Mouse (Mus musculus) v-Abl transformed pro-B cells (cell line): ENCODE data around the gene Max.

Experiments
- in situ Hi-C, 2 experiments: fragments of 400-800 bp; cut with MboI; formaldehyde crosslinking; loops; one replicate each; pipeline ENCODE4 v1.15.1; 2025; ENCODE audit not compliant: unreplicated experiment in 2 of 2

Gene Max

DNA sequence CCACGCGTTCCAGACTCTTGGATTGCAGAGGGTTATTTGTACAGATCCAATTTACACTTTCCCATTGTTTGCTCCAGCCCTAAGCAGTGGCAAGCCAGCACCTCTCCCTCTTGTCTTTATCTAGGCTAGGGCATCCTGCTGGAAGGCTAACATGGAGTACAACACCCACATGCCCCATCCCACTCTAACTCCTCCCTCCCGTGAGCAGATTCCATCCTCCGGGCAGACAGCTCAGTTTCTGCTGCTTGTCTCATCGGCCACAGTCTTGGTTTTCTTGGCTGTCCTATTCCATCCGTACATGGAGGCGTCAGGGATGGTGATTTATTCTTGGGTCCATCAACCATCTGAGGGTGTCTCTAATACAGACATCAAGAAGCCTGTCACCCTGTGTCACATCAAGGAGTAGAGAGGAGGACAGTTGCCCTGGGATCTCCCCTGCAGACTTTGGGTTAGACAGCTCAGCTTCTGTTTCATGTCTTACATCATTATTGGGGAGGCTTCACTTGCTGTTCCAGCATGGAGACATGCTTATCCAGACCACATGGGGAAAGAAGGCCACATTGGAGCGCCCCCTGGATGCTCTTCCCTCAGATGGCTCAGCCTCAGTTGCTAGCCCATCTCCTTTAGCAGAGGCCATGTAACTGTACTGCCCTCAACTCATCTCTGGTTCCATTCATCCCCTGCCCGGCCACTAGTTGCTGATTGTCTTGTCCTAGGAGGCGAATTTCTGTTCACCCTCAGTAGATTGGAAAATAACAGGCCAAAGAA lies 67.0 kb downstream of the Max start:
- in situ Hi-C loops, result no loop called here

DNA sequence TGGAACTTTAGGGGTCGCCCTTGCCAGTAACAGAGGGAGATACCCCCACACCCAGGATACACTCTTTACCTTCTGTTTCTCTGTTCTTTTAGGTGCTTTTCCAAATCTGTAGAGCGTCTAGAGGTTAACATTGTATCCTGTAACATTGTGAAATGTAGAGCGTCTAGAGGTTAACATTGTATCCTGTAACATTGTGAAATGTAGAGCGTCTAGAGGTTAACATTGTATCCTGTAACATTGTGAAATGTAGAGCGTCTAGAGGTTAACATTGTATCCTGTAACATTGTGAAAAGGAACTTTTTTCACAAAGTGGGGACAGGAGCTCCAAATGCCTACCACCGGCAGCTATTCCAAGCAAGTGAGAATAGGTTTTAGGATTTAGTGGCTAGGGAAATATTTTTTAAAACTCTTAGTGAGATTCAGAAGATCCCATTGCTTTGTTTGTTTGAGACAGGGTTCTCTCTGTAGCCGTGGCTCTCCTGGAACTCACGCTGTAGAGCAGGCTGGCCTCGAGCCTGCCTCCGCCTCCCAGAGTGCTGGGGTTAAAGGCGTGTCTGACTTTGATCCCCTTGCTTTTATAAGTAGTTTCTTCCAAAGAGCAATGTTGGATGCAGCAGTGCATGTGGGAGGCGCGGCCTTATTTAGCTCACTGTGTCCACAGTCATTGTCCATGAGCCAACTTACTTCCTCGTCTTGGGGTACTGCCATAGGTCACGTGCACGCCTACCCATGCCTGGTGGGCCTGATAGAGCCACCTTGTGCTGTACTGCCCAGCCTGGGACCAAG lies 68.9 kb downstream of the Max start:
- in situ Hi-C loops, result no loop called here

DNA sequence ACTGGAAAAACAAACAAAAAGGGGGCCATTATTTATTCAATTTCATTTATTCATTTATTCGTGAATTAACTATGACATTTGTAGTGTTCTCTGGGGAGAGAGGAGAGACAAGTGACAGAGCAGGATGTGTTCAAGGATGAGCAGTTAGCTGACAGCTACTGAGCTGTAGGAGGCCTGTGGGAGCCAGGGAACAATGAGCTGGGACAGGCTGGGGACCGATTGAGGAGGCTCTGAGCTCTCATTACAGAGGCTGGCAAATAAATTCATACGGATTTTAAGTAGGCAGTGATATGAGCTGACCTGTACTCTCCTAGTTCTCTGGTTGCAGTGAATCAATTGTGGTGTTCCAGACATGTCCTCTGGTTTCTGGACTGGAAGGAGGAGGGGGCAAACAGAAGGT lies 70.8 kb downstream of the Max start:
- in situ Hi-C loops, result no loop called here

- in situ Hi-C loops, result no loop called here
Measured at GRCm38 (mm10) chr12:76889404-76890184, 72.4 kb downstream of the Max start.

GRCm38 (mm10) chr12:76887941-76888340 lies 74.1 kb downstream of the Max start:
- in situ Hi-C loops, result no loop called here
